Mouse (Mus musculus) G1E-ER4 (cell line): Measurements from ENCODE around the gene Sec61a1. TPM values are rescaled to one million over a fixed set of nuclear protein-coding genes. Genes with fewer than 3 reads are reported as not detected.

Experiments used
- GATA1 ChIP-seq: IDR thresholded peaks from one replicate; pipeline ENCODE4 v1.8.0; 2012; ENCODE audit warnings: low read length, inconsistent platforms
- polyA plus RNA-seq: library from polyadenylated mRNA; stranded (reverse); fragments of >175 nt; gene quantifications from 2 replicates; pipeline ENCODE4 v1.2.3, GENCODE M21; 2012

Gene Sec61a1
- polyA plus RNA-seq, 1 experiment: 61.1 TPM

GRCm38 (mm10) chr6:88524056-88524455, 5.4 kb upstream of the Sec61a1 start:
- no peak for TF ChIP-seq GATA1

- no peak for TF ChIP-seq GATA1
Measured at GRCm38 (mm10) chr6:88523451-88523850, 4.7 kb upstream of the Sec61a1 start.

GRCm38 (mm10) chr6:88523043-88523442, 4.3 kb upstream of the Sec61a1 start:
- TF ChIP-seq GATA1: no peak

- TF ChIP-seq GATA1: no peak
Measured at GRCm38 (mm10) chr6:88522606-88523005, 3.9 kb upstream of the Sec61a1 start.

GRCm38 (mm10) chr6:88521821-88522220, 3.1 kb upstream of the Sec61a1 start:
- TF ChIP-seq GATA1: no peak

GRCm38 (mm10) chr6:88517701-88518403, 853 bp downstream of the Sec61a1 start:
- no peak for TF ChIP-seq GATA1

- no peak for TF ChIP-seq GATA1
Measured at GRCm38 (mm10) chr6:88516667-88517066, 2.0 kb downstream of the Sec61a1 start.

GRCm38 (mm10) chr6:88515971-88516370, 2.7 kb downstream of the Sec61a1 start:
- TF ChIP-seq GATA1: no peak

- TF ChIP-seq GATA1: no peak
Measured at GRCm38 (mm10) chr6:88514546-88514945, 4.2 kb downstream of the Sec61a1 start.

- TF ChIP-seq GATA1: no peak
Measured at GRCm38 (mm10) chr6:88513984-88514383, 4.7 kb downstream of the Sec61a1 start.

- TF ChIP-seq GATA1: no peak
Measured at GRCm38 (mm10) chr6:88503044-88503443, 15.7 kb downstream of the Sec61a1 start.

- TF ChIP-seq GATA1: peak; percentile 18
Measured at GRCm38 (mm10) chr6:88502030-88502970, 16.4 kb downstream of the Sec61a1 start.

- no peak for TF ChIP-seq GATA1
Measured at GRCm38 (mm10) chr6:88500405-88500767, 18.3 kb downstream of the Sec61a1 start.

GRCm38 (mm10) chr6:88499481-88500404, 19.0 kb downstream of the Sec61a1 start:
- TF ChIP-seq GATA1: no peak

GRCm38 (mm10) chr6:88493712-88494111, 25.0 kb downstream of the Sec61a1 start:
- TF ChIP-seq GATA1: no peak
